Mouse (Mus musculus): ENCODE data around the gene Cyp3a41b. TPM values are rescaled to one million over a fixed set of nuclear protein-coding genes. Genes with fewer than 3 reads are reported as not detected.
"Not testable (repeated sequence)": the region's sequence is repeated elsewhere in the genome, so short reads cannot be mapped to it uniquely, and the experiment has no call there.

Cyp3a41b gene
- total RNA-seq (2022), result under 1 TPM in 1 of 4 experiments, not detected in 3; 0.28 TPM

DNA sequence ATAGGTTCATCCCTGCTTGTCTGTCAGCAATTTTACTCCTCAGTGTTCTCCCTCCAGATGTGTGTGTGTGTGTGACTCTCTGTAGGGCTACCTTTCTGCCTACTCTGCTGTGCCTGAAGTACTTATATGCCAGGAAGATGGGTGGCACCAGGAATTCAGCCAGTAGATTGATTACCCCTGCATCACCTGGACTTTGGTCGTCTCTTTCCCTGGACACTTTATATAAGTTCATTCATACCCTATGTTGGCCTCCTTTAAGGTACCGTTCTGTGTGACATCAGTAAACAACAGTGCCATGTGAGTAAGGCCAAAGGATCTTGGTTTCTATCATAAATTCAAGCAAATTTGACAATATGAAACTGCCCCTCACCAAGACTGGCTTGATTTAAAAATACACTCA, at the start of gene Cyp3a41b:
Gene Cyp3a41b (minus strand): TSS at position 101 of the 400 bp plus-strand sequence.
- DNase-seq, result not testable (repeated sequence)

DNA sequence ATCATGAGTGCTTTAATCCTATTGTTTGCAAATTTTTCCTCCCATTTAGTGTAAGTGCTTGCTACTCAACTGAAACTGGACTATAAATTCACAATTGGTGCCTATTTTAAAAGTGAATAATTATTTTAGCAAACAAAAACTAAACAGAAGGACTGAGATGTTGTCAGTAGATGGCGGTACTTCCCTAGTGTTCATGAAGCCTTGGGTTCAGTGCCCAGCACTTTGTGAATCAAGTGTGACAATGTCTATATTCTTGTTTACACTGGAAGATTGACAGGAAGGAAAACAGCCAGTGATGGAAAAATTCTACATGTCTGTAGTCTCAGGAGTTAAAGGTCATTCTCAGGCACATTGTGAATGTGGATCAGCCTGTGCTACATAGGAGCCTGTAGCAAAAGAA, 47.8 kb upstream of the Cyp3a41b start:
- not testable (repeated sequence) for DNase-seq

DNA sequence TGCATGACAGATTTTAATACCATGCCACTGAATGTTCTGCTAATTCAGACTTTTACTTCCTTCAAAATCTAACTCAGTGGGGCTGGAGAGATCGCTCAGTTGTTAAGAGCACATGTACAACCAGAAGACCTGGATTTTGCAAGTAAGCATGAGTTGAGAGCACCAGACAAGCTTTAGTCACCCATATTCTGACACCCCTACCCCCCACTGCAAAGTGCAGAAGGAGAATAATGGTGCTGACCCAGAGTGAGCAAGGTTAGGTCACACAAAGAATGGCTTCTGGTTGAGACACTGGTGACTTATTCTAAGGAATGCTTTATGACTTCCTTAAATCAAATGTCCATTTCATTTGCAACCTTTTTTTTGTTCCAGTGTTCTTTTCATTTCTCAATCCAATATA, 20.4 kb upstream of the Cyp3a41b start:
- DNase-seq, result peak; percentile 27

DNA sequence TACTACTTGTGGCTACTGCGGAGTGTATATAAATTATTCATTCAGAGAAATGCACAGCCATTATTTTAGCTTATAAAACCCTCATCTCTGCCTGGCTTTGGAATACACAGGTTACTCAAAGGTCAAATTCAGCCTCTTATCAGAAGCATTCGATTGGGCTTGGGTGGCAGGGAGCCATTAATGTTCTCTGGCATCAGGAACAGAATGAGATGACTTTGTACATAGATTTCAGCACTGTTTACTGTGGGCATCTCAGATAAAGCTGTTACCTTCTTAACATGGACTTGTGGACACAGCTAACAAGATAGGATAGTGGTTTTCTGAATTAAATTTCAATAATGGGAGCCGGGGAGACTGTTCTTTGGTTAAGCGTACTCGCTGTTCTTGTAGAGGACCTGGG, 13.3 kb upstream of the Cyp3a41b start:
- DNase-seq, result not testable (repeated sequence)

DNA sequence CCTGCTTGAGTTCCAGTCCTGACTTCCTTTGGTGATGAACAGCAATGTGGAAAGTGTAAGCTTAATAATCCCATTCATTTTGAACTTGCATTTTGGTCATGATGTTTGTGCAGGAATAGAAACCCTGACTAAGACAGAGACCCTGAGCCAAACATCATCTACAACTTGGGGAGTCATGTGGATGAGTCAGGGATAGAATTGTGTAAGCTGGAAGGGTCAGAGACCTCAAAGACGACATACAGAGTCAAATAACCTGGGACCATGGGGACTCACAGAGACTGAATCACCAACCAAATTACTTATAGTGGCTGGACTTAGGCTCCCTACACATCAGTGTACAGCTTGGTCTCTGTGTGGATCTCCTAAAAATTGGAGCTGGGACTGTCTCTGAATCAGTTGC, 7.2 kb downstream of the Cyp3a41b start:
- DNase-seq, result peak; percentile 17

DNA sequence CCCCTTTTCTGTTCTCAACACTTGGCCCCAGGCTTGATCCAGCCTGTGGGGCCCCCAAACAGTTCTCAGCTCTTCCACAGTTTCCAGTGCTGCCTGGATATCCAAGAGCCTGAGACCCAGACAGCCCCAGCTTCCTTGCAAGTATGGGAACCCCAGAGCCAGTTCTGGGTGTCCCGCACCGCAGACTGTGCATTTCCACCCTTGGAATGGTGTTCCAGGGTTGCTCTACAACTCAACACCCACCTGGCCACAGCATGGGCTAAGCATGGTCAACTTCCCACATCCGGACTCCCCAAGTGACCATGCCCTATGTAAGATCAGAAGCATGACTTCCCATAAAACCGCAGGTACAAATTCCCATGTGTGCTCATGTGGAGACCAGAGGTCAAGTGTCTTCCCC, 8.9 kb downstream of the Cyp3a41b start:
- not testable (repeated sequence) for DNase-seq

DNA sequence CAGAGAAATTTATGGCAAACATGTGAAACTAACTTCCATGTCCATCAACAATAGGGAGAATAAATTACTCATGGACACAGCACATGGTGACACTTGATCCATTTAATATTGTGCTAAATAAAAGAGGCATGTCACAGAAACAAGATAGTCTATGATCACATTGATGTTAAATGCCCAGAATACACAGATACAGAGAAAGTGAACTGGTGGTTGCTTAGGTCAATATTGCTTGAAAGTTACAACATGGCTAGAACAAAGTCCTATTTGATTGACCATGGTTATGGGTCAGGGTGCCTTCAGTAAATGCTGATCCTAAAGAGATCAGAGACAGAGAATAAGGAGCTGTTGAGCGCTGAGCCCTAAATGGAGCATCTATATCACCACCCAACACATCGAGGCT, 12.6 kb downstream of the Cyp3a41b start:
- not testable (repeated sequence) for DNase-seq

Other genes starting within 250 kb of the Cyp3a41b start
- gene Cyp3a57, start 239.5 kb downstream of the Cyp3a41b start, total RNA-seq (2022), result under 1 TPM in 3 of 4 experiments, not detected in 1; 0.13 to 0.34 (median 0.17) TPM
- gene Cyp3a16, start 115.0 kb downstream of the Cyp3a41b start, total RNA-seq (2022), result not detected
- under 1 TPM in 1 of 4 experiments, not detected in 3; 0.55 TPM for gene Cyp3a41a, start 135.4 kb upstream of the Cyp3a41b start, total RNA-seq (2022)
- gene Cyp3a44, start 221.1 kb upstream of the Cyp3a41b start, total RNA-seq (2022), result not detected

All from adrenal gland, adult 8-10 months (tissue).